Mouse (Mus musculus) layer of hippocampus, adult 11-12 months (tissue): ENCODE measurements around the gene Dock6.
"Not testable (repeated sequence)": the region's sequence is repeated elsewhere in the genome, so short reads cannot be mapped to it uniquely, and the experiment has no call there.

Experiments
- DNase-seq: peaks from one replicate; pipeline ENCODE4 v3.0.0; 2022; ENCODE audit warnings: low spot score

Gene Dock6

GRCm38 (mm10) chr9:21781657-21782468, 70.6 kb downstream of the Dock6 start:
- DNase-seq: no peak

GRCm38 (mm10) chr9:21777726-21778125, 74.7 kb downstream of the Dock6 start:
- DNase-seq: no peak

GRCm38 (mm10) chr9:21774353-21774752, 78.1 kb downstream of the Dock6 start:
- DNase-seq: no peak

GRCm38 (mm10) chr9:21773396-21773795, 79.0 kb downstream of the Dock6 start:
- DNase-seq: not testable (repeated sequence)

- no peak for DNase-seq
Observed at GRCm38 (mm10) chr9:21769558-21770183, 82.8 kb downstream of the Dock6 start.

DNA sequence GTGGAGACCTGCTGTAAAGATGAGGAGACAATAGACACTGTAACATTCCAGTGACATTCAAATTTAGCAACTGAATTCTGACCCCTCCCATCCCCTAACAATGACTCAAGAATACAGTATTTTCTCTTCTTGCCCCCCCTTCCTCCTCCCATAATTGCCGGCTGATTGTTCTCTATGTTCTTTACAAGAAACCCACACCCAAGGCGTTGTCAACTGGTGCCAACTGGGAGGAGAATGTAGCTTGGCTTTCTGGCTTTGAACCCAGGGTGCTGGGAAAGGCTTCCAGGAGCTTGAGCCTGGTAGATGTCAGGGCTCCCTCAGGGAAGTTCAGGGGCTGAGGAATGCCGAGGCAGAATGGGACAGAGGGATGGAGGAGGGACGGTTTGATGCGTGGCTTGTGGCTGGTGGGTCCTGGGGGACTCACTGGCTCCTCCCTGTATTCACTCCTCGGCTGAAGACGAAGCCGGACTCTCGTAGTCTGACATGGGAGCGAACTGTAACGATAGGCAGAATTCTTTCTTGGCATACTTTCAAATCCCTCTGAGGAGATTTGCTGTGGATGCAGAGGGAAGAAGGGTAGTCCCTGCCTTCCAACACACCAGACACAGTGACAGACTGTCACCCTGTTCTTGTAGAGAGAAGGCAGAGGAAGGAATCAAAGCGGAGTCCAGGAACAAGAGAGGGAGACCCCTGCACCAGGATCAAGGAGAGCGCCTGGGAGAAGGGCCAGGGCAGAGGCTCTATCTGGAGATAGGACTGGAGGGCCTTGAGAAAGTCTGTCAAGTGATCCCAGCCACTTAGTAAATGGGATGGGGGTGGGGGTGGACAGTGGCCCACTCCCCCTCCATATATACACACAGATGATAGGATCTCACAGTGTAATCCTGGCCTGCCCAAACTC, 83.7 kb downstream of the Dock6 start:
- no peak for DNase-seq

GRCm38 (mm10) chr9:21767896-21768295, 84.5 kb downstream of the Dock6 start:
- no peak for DNase-seq

DNA sequence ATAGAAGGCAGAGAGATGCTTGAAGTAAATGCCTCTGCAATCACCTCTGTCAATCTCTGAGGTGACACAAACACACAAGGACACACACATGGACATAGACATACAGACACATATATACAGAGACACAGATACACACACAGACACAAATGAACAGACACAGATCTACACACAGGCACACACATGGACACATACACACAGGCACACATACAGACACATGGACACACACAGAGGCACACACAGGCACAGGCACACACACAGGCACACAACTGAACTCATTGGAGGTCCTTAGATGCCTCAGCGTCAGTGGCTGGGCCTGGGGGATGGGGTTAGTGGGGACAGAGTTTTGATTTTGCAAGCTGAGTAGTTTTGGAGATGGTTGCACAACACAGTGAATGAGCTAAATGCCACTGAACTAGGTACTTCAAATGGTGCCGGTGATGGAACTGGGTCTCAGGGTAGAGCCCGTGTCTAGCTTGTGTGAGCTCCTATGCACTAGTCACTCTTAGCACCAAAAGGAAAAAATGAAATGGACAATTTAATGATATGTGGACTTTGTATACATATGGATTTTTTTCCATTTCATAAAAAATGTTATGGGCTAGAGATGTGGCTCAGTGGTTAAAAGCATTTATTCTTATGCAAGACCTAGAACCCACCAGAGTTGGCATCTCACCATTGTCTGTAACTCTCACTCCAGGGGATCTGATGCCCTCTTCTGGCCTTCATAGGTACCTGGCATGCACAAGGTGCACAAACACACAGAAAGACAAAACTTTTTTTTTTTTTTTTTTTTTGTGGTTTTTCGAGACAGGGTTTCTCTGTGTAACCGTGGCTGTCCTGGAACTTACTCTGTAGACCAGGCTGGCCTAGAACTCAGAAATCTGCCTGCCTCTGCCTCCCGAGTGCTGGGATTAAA, 88.1 kb downstream of the Dock6 start:
- no peak for DNase-seq

DNA sequence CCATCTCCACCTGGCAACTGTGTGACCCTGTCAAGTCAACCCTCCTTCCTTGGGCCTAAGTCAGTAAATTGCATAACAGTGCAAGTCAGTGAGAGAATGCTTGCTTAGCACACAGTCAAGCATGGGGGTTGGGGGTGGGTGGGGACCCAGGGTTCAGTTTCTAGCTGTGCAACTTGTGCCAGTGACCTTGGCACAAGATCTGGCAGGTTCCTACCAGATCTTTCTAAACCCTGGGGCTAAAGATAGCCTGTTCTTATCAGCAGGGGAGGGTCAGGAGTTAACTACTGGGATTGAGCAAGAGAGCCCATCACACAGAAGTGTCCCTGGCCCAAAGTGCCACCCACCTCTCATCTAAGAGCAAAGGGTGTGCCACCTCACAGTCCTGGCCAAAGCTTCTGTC, 90.3 kb downstream of the Dock6 start:
- no peak for DNase-seq

DNA sequence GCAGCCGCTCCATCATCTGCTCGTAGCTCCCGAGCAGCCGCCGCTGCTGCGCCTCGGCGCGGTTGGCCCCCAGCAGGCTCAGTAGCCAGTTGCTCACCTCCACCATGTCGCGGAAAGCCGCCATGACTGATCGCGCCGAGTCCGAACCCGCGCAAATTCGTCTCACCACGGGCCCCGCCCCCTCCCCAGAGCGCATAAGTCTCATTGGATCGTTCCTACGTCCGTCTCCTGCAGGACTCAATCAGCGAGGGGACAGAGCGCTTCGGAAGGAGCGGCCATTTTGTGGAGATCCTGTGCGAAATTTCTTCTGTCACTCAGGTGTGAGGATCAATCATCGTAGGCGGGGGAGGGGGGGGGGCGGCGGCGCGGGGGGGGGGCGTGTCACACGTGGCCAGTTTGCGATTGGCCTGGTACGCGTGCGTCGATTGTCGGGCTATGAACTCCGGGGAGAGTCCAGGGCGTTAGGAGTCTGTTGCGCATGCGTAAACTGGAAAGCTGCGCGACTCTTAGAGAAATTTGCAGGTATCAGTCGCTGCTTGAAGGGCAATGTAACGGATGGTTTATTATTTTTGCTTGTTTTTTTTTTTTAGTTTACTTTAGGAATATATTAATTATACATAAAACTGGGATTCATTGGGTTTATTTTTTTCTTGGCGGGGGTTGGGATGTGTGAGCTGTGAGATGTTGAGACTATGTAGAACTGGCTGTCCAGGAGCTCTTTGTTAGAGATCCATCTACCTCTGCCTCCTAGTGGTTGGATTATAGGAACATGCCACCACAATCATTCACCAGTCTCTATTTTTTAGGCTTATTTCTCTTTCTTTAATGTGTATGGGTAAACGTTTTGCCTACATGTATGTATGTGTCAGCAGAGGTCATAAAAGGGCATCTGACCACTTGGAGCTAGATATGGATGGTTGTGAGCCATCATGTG, 92.0 kb downstream of the Dock6 start, which contains the start of gene Spc24:
Gene Spc24, minus strand, starts transcription at position 149 of the 934 bp plus-strand sequence.
- DNase-seq: peak; percentile 95

DNA sequence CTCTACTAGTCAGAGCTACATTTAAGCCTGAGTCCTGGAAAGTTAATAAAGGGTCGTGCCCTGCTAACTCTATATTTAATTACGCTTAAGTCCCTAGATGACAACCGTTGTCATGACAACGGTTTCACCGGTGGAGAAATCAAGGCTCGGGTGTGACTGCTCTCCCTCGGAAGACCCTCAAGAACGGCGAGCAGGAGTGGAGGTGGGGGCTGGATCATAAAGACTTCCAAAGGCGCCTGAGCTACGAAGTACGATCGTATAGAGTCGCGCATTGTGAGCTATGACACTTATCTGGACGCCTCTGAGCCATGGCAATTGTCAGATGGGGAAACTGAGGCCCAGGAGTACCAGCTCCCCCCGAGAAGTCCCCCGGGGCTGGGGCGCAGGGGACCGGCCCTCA, 92.7 kb downstream of the Dock6 start:
- DNase-seq: no peak

GRCm38 (mm10) chr9:21758576-21759529, 93.6 kb downstream of the Dock6 start:
- no peak for DNase-seq

DNA sequence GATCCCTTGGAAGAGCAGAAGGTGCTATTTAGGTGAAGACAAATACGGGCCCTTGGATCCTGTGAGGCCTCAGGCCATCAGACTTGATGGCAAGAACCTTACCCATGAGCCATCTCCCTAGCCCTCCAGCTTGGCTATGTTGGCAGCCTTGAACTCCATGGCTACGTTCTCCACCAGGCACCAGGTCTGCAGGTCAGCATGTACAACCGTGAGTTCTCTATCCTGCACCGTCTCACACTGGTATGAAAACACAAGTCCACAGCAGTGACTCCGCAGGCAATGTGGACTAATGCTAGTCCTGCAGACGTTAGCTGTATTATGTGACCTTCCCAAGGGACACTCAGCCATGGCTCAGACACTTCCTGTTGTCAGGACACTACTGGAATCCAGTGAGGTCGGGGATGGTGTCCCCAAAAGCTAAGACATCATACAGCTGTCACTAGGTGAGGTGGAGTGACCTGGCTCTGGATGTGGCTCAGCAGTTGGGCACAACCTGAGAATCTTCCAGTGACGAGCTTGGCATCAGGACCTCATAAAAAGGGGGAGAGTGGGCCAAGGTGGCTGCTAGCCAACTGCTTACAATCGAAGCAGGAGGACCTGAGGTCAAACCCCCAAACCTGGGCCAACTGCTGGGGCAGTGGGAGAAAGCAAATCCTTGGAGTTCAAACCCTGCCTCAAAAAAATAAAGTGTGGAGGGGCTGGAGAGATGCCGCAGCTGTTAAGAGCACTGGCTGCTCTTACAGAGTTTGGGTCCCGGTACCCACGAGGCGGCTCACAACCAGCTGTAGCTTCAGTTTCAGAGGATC, 97.7 kb downstream of the Dock6 start:
- no peak for DNase-seq

GRCm38 (mm10) chr9:21754003-21754402, 98.4 kb downstream of the Dock6 start:
- DNase-seq: peak; percentile 30

DNA sequence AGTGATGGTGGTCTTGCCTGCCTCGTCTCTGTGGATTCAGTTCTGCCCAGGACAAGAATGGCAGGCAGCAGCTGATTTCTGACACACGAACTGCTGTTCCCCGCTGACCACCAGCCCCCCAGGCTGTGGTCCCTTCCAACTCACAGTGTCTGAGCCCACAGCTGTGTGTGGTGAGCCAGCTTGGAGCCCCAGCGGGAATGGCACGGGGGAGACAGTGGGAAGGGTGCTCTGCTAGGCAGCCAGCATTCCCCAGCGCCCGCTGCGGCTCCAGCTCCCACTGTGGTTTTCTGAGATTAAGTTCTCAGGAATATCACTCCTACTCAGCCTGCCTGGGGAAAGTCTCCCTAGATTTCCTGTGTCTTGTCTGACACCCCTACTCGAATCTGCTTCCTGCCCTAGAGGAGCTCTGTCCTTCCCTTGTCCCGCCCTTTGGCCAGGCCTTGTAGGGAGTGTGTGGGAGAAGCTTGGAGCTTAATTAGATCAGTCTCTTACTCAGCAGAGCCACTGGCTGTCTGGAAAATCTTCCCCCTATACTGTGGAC, 100.1 kb downstream of the Dock6 start:
- no peak for DNase-seq

DNA sequence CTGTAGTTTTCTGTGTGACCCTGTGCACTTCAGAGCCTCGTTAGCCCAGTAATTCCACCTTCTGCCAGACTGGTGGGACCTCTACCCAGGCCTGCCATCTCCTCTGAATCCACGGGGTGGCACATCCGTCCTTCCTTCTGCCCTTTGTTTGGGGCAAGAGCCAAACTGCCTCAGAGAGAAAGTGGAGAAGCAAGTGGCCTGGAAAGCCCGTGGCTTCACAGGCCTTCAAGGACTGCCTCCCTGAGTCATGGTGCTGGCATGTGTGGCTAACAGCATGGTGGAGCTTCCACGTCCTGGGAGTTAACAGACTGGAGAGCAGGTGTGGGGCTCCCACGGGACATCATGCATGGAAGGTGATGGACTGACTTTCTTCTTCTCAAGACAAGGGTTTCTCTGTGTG, 101.1 kb downstream of the Dock6 start:
- no peak for DNase-seq

- DNase-seq: no peak
Observed at GRCm38 (mm10) chr9:21750370-21750769, 102.1 kb downstream of the Dock6 start.
